Comparison of ENCODE assay signal across 39 mouse cellular contexts in genomic region chr14:121995557-121995870, GRCm38 (mm10). TPM values are rescaled to one million over a fixed set of nuclear protein-coding genes. Genes with fewer than 3 reads are reported as not detected.
DNase-seq lines count a peak whose midpoint lies in the region; ATAC-seq and TF ChIP-seq lines count a peak whose summit lies in the region.
"Had no signal": no experiment of that assay in that cellular context is flagged by ENCODE, and none has a peak within 500 bp of the region (broad histone marks: within the 10 kb centered on the region; RNA-seq: fewer than 3 reads in every experiment).

No protein-coding gene starts in this region.

- no peaks in the 10 kb centered on the region for H3K27me3 ChIP-seq in spleen, adult 2 months (ENCODE audit: control insufficient read depth, insufficient read depth, low read length)
- H3K27me3 ChIP-seq in G1E (ENCODE audit: insufficient read depth, low read length), result no peaks in the 10 kb centered on the region
- H3K27me3 ChIP-seq: embryonic facial prominence, embryonic 12.5 days; heart, embryonic 12.5 days; hindbrain, embryonic 15.5 days; liver, embryonic 12.5 days; midbrain, embryonic 12.5 days; neural tube, embryonic 15.5 days; Patski; stomach, embryonic 15.5 days had no signal

- H3K4me1 ChIP-seq in spleen, adult 2 months (ENCODE audit: control insufficient read depth, insufficient read depth, insufficient read length), result peaks cover 42% of the 10 kb centered on the region
- peaks cover 27% of the 10 kb centered on the region for H3K4me1 ChIP-seq in G1E (ENCODE audit: insufficient read depth, low read depth, low read length)
- peaks cover 84% of the 10 kb centered on the region for H3K4me1 ChIP-seq in bone marrow macrophage, adult 2 months (ENCODE audit: control insufficient read depth, insufficient read depth, low read length)
- H3K4me1 ChIP-seq: embryonic facial prominence, embryonic 12.5 days; hindbrain, embryonic 15.5 days; midbrain, embryonic 12.5 days; neural tube, embryonic 15.5 days; stomach, embryonic 15.5 days had no signal

- ATAC-seq in G1E (ENCODE audit: extremely low read depth, insufficient number of reproducible peaks, low FRiP score, poor library complexity, severe bottlenecking), result peak; percentile 51
- ATAC-seq in megakaryocyte-erythroid progenitor cell, adult 5-6 weeks (replicated peaks; ENCODE audit: low FRiP score, low TSS enrichment, poor library complexity, severe bottlenecking), result peak; percentile 37; the same call in 1 of the 2 replicates
- ATAC-seq: forebrain, embryonic 14.5 days; inflammation-experienced regulatory T-cells, adult 6 months; liver, embryonic 12.5 days; lung, postnatal 0 days; Patski had no signal

- peak overlapping the region; percentile 89 for H3K27ac ChIP-seq in spleen, adult 2 months (ENCODE audit: insufficient read depth, low read length)
- peak overlapping the region; percentile 88 for H3K27ac ChIP-seq in bone marrow macrophage, adult 2 months (ENCODE audit: insufficient read depth, low read depth, low read length)
- H3K27ac ChIP-seq: embryonic facial prominence, embryonic 12.5 days; heart, adult 2 months; hindbrain, embryonic 15.5 days; kidney, postnatal 0 days; liver, embryonic 12.5 days; midbrain, embryonic 12.5 days; neural tube, embryonic 15.5 days; stomach, embryonic 15.5 days had no signal

- WGBS in spleen, adult 2 months, result 31% methylated on average over 1 of the region's 1 CpGs

- no peaks in the 10 kb centered on the region for H3K36me3 ChIP-seq in spleen, adult 2 months (ENCODE audit: control insufficient read depth, insufficient read depth, low read length)
- peaks cover 81% of the 10 kb centered on the region for H3K36me3 ChIP-seq in G1E (replicated peaks)
- H3K36me3 ChIP-seq: stomach, embryonic 15.5 days had no signal

- DNase-seq in spleen, adult 2 months (ENCODE audit: low read depth in 1 of 2, low spot score in 2 of 2), result no peak
- DNase-seq in spleen, postnatal 4 days (ENCODE audit: low spot score in 2 of 2), result no peak
- peak; percentile 37 for DNase-seq in G1E (ENCODE audit: low spot score)
- no peak for DNase-seq in layer of hippocampus, adult 9-10 months (ENCODE audit: low spot score)
- no peak for DNase-seq in lung, postnatal 25 days (ENCODE audit: low spot score)
- DNase-seq in cerebellum, adult 8-10 months, result no peak
- DNase-seq: adrenal gland, postnatal 25 days; cerebellum, adult 9-10 months; cerebellum, postnatal 36 days; embryo, embryonic 11 days; heart, adult 2 months; kidney, adult 2 months; kidney, postnatal 4 days; layer of hippocampus, postnatal 36 days; left cerebral cortex, postnatal 4 days; lung, adult 18-20 months; right cerebral cortex, postnatal 25 days; thymus, postnatal 14 days had no signal

- no peak overlapping the region for H3K4me3 ChIP-seq in spleen, adult 2 months (ENCODE audit: extremely low read depth, insufficient read depth, insufficient read length)
- H3K4me3 ChIP-seq in G1E (ENCODE audit: low read depth, low read length), result no peak overlapping the region
- no peak overlapping the region for H3K4me3 ChIP-seq in bone marrow macrophage, adult 2 months (ENCODE audit: insufficient read depth, low read length)
- H3K4me3 ChIP-seq: embryonic facial prominence, embryonic 12.5 days; heart, adult 2 months; heart, embryonic 12.5 days; hindbrain, embryonic 15.5 days; liver, embryonic 12.5 days; midbrain, embryonic 12.5 days; neural tube, embryonic 15.5 days; stomach, embryonic 15.5 days had no signal

- no peak for TF ChIP-seq POLR2A in spleen, adult 2 months (IDR thresholded peaks at IDR 0.05; ENCODE audit: low read depth, low read length)
- no peak for TF ChIP-seq POLR2A in bone marrow macrophage, adult 2 months (IDR thresholded peaks at IDR 0.05; ENCODE audit: borderline replicate concordance, low read depth, low read length)

- H3K9me3 ChIP-seq in G1E (replicated peaks), result no peaks in the 10 kb centered on the region
- H3K9me3 ChIP-seq: embryonic facial prominence, embryonic 12.5 days; heart, embryonic 12.5 days; hindbrain, embryonic 15.5 days; liver, embryonic 12.5 days; midbrain, embryonic 12.5 days; neural tube, embryonic 15.5 days; stomach, embryonic 15.5 days had no signal

- TF ChIP-seq CTCF in spleen, adult 2 months (IDR thresholded peaks at IDR 0.05; ENCODE audit: extremely low read depth, insufficient read depth, insufficient read length, insufficient replicate concordance), result no peak
- no peak for TF ChIP-seq CTCF in G1E (IDR thresholded peaks at IDR 0.05; ENCODE audit: low read depth, low read length)
- TF ChIP-seq CTCF in bone marrow macrophage, adult 2 months (IDR thresholded peaks at IDR 0.05; ENCODE audit: low read depth, low read length), result no peak

RNA-seq across cellular contexts. Expression of gene Gpr183, which starts 30.5 kb away (rescaled TPM):
- polyA plus RNA-seq in spleen, adult 2 months (2012; rRNA removed), result 19.3 and 21.5 TPM in 2 replicates
- total RNA-seq in G1E (2014; fragmentation: Nextera tagmentation) (0.24 TPM in 1 of 2 replicates, not detected in the other), G1E (2017) (6.9 and 7.1 TPM in 2 replicates)
- polyA plus RNA-seq in G1E (2012), result 0.07 and 0.08 TPM in 2 replicates
- polyA plus RNA-seq in bone marrow macrophage, adult 2 months (2012; ENCODE audit: insufficient read depth, insufficient read length, missing spikeins), result 33.0 and 34.1 TPM in 2 replicates
- 0.52 TPM in 1 of 2 replicates, not detected in the other for total RNA-seq in megakaryocyte-erythroid progenitor cell, adult 5-6 weeks (2014; fragmentation: Nextera tagmentation)
- 0.94 and 2.7 TPM in 2 replicates for total RNA-seq in megakaryocyte-erythroid progenitor cell, adult 5-6 weeks (2017)
- polyA plus RNA-seq: Patski had no signal

RNA-seq across cellular contexts. Expression of gene Timm8a2, which starts 39.0 kb away (rescaled TPM):
- 0.20 and 0.23 TPM in 2 replicates for polyA plus RNA-seq in spleen, adult 2 months (2012; rRNA removed)
- total RNA-seq in G1E (2014; fragmentation: Nextera tagmentation) (not detected in 2 replicates), G1E (2017) (0.35 TPM in 1 of 2 replicates, not detected in the other)
- polyA plus RNA-seq in G1E (2012), result 0.05 TPM in 1 of 2 replicates, not detected in the other
- polyA plus RNA-seq in bone marrow macrophage, adult 2 months (2012; ENCODE audit: insufficient read depth, insufficient read length, missing spikeins), result not detected in 2 replicates
- not detected in 2 replicates for total RNA-seq in megakaryocyte-erythroid progenitor cell, adult 5-6 weeks (2014; fragmentation: Nextera tagmentation)
- total RNA-seq in megakaryocyte-erythroid progenitor cell, adult 5-6 weeks (2017), result not detected in 2 replicates
- total RNA-seq: adrenal gland, postnatal 25 days; gastrocnemius, adult 8-10 months; gastrocnemius, postnatal 4 days; heart, adult 2 months; hematopoietic stem cell, adult 5-6 weeks; layer of hippocampus, adult 8-10 months; megakaryocyte progenitor cell, adult 5-6 weeks had no signal
- polyA plus RNA-seq: embryonic facial prominence, embryonic 12.5 days; forebrain, embryonic 14.5 days; frontal cortex, adult 2 months; heart, adult 2 months; heart, embryonic 12.5 days; heart, postnatal 0 days; hindbrain, embryonic 15.5 days; inflammation-experienced regulatory T-cells, adult 6 months; kidney, adult 2 months; kidney, postnatal 0 days; liver, embryonic 12.5 days; lung, postnatal 0 days; midbrain, embryonic 12.5 days; neural tube, embryonic 15.5 days; Patski; stomach, embryonic 15.5 days had no signal

Comparison
In these comparisons a context has a peak if more than half of its experiments do, and no peak if none do; other contexts are left out.
1. RNA of gene Gpr183, which starts 30.5 kb away (polyA plus RNA-seq): 33.0 to 34.1 TPM in bone marrow macrophage, adult 2 months and 19.3 to 21.5 TPM in spleen, adult 2 months; 0.07 to 0.08 TPM in G1E; every median in the first group is over 10 times any median in the second.